Mouse (Mus musculus): Measurements from ENCODE around the gene Cpsf3. TPM values are rescaled to one million over a fixed set of nuclear protein-coding genes. Genes with fewer than 3 reads are reported as not detected.
A peak's percentile ranks its signal among the peaks of the same experiment; 100 is the strongest.

Cpsf3 gene
- polyA plus RNA-seq, 1 experiment from 2014 or later, result 106 TPM

DNA sequence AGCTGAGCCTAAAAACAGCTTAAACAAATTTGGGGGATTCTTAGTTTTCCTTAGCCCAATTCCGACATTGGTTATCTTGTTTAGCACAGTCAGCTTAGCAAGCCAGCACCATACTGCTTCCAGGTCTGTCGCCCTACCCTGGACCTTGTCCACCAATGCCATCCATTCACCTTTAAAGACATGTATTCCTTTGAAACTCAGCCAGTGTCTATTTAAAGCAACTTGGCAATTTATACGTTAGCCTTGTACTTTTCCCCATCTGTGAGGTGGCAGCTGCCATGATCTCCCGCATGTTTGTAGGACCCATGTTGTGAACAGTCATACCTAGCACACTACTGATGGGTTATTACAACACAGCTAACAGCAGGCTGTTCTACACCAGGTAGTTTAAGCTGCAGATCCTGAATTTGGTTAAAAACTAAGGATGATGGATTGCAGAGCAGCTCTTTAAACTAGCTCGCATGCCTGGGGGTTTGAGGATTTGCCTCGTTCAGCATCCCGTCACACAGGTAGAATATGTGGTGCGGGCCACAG lies 17.0 kb upstream of the Cpsf3 start:
- Histone ChIP-seq H3K4me3 (no peak overlapping the region), H3K9me3 (no peaks in the 10 kb centered on the region), H3K36me3 (peaks cover 79% of the 10 kb centered on the region), H3K4me1 (peaks cover 6% of the 10 kb centered on the region; the same call in 1 of the 2 replicates), H3K27me3 (ENCODE audit: insufficient read depth, poor library complexity, severe bottlenecking) (no peaks in the 10 kb centered on the region), H3K27ac (no peak overlapping the region)
- WGBS, result 90% methylated on average over 8 of the region's 8 CpGs
- no peak for DNase-seq (ENCODE audit: low spot score)

- Histone ChIP-seq H3K4me1 (no peaks in the 10 kb centered on the region), H3K27ac (no peak overlapping the region), H3K36me3 (peaks cover 46% of the 10 kb centered on the region), H3K27me3 (ENCODE audit: insufficient read depth, poor library complexity, severe bottlenecking) (no peaks in the 10 kb centered on the region), H3K4me3 (no peak overlapping the region), H3K9me3 (no peaks in the 10 kb centered on the region)
- no peak for DNase-seq (ENCODE audit: low spot score)
- 72% methylated on average over 7 of the region's 7 CpGs for WGBS
Observed at GRCm38 (mm10) chr12:21274446-21274845, 10.7 kb upstream of the Cpsf3 start.

DNA sequence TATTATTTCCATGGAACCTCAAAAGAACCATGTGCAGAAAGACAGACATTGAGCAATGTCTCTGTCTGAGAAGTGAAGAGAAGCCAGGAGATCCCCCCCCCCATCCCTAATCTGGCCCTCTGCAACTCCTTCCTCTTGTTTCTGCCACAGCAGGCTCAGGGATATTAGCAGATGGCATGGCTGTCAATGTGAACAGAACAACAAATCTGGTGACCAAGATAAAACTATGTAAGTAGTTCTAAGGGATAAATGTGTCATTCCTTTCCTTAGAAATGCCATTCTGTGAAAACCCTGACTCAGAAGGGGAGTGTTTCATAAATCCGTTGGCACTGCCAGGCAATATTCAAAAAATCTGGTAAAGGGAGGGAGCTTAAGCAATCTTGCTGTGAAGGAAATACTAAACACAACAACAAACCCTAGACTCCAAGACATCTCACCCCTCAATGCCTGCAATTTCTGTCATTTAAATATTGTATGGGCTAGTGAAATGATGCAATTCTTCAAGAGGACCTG lies 7.8 kb upstream of the Cpsf3 start:
- WGBS, result 78% methylated on average over 1 of the region's 1 CpGs
- no peaks in the 10 kb centered on the region for H3K4me1 ChIP-seq
- H3K27me3 ChIP-seq (ENCODE audit: insufficient read depth, poor library complexity, severe bottlenecking), result no peaks in the 10 kb centered on the region
- H3K27ac ChIP-seq, result no peak overlapping the region
- peaks cover 19% of the 10 kb centered on the region; the same call in 1 of the 2 replicates for H3K36me3 ChIP-seq
- no peak for DNase-seq (ENCODE audit: low spot score)
- H3K9me3 ChIP-seq, result no peaks in the 10 kb centered on the region
- no peak overlapping the region for H3K4me3 ChIP-seq

DNA sequence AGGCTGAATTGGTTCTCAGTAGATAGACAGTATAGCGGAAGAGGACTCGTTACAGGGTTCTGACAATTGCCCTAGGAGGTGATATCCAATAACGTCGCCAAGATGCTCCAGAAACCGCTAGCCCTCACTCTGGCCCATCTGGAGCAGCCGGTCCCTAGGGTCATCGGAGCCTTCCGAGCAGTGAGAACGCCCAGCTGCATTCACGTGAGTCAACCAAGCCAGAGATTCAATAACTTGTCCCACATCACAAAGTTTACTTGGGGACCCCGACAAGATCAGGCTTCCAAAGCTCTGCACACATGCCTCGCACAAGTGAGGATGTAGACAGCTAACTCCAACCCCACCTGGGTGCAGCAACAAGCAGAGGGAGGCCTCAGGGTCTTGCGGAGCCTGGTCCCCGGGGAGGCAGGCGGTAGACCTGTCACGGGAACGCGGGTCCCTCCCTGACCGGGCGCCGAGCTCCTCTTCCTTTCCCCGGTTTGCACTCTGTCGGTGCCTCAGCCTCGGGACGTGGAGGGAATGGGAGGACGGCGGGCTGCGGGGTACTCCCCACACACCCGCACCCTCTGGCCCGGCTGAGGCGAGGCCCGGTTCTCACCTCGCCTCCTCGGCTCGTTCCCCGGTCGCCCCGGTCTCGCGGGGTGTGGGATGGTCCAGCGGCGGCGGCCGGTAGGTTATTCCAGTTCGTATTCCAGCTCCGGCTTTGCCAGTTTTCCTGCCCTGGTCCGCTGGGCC lies 484 bp downstream of the Cpsf3 start:
- WGBS, result 1% methylated on average over 47 of the region's 47 CpGs
- Histone ChIP-seq H3K27me3 (ENCODE audit: insufficient read depth, poor library complexity, severe bottlenecking) (no peaks in the 10 kb centered on the region), H3K4me1 (peaks cover 8% of the 10 kb centered on the region; the same call in 1 of the 2 replicates), H3K36me3 (peaks cover 9% of the 10 kb centered on the region), H3K9me3 (no peaks in the 10 kb centered on the region), H3K27ac (peak overlapping the region; percentile 92), H3K4me3 (peak overlapping the region; percentile 82)
- DNase-seq (ENCODE audit: low spot score), result no peak

DNA sequence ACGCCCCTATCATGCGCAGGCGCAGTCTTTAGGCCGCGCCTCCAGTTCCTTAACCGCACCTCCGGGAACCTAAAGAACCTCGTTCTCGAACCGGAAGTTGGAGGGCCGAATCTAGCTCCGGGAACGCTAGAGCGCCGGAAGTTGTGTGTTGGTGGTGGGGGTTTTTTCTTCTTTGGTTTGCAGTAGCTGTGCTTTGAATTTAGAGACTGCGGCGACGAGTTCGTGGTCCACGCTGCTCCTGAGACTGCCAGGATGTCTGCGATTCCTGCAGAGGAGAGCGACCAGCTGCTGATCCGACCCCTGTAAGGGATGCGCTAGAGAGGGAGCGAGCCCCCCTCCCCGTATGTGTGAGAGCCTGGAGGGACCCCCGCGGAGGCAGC lies 1.0 kb downstream of the Cpsf3 start, which contains the start of gene Itgb1bp1:
Gene Itgb1bp1 (minus strand): TSS at position 42 of the 380 bp plus-strand sequence.
- H3K9me3 ChIP-seq, result no peaks in the 10 kb centered on the region
- WGBS, result under 1% methylated on average over 28 of the region's 28 CpGs
- peak within 1 kb of the TSS; percentile 92 for H3K27ac ChIP-seq
- peak; percentile 98 for DNase-seq (ENCODE audit: low spot score)
- no peaks in the 10 kb centered on the region for H3K27me3 ChIP-seq (ENCODE audit: insufficient read depth, poor library complexity, severe bottlenecking)
- peaks cover 8% of the 10 kb centered on the region; the same call in 1 of the 2 replicates for H3K4me1 ChIP-seq
- H3K4me3 ChIP-seq, result peak within 1 kb of the TSS; percentile 82
- H3K36me3 ChIP-seq, result peaks cover 13% of the 10 kb centered on the region

- H3K27ac ChIP-seq, result peak overlapping the region; percentile 92
Observed at GRCm38 (mm10) chr12:21286712-21287650, 1.8 kb downstream of the Cpsf3 start.

GRCm38 (mm10) chr12:21288716-21289395 lies 3.7 kb downstream of the Cpsf3 start:
- 85% methylated on average over 3 of the region's 3 CpGs for WGBS

More at GRCm38 (mm10) chr12:21286712-21287650, 1.8 kb downstream of the Cpsf3 start:
- H3K4me1 ChIP-seq, result peaks cover 8% of the 10 kb centered on the region; the same call in 1 of the 2 replicates
- no peaks in the 10 kb centered on the region for H3K9me3 ChIP-seq
- peak overlapping the region; percentile 82 for H3K4me3 ChIP-seq
- no peak for DNase-seq (ENCODE audit: low spot score)
- peaks cover 20% of the 10 kb centered on the region for H3K36me3 ChIP-seq
- 35% methylated on average over 18 of the region's 18 CpGs for WGBS
- no peaks in the 10 kb centered on the region for H3K27me3 ChIP-seq (ENCODE audit: insufficient read depth, poor library complexity, severe bottlenecking)

GRCm38 (mm10) chr12:21289651-21290050 lies 4.5 kb downstream of the Cpsf3 start:
- Histone ChIP-seq H3K27ac (no peak overlapping the region), H3K9me3 (no peaks in the 10 kb centered on the region), H3K4me1 (peaks cover 8% of the 10 kb centered on the region; the same call in 1 of the 2 replicates), H3K4me3 (no peak overlapping the region), H3K36me3 (peaks cover 47% of the 10 kb centered on the region), H3K27me3 (ENCODE audit: insufficient read depth, poor library complexity, severe bottlenecking) (no peaks in the 10 kb centered on the region)
- no peak for DNase-seq (ENCODE audit: low spot score)
- 85% methylated on average over 6 of the region's 6 CpGs for WGBS

More at GRCm38 (mm10) chr12:21288716-21289395, 3.7 kb downstream of the Cpsf3 start:
- peaks cover 39% of the 10 kb centered on the region for H3K36me3 ChIP-seq
- no peak overlapping the region for H3K4me3 ChIP-seq
- DNase-seq (ENCODE audit: low spot score), result no peak
- H3K9me3 ChIP-seq, result no peaks in the 10 kb centered on the region
- H3K27ac ChIP-seq, result no peak overlapping the region
- no peaks in the 10 kb centered on the region for H3K27me3 ChIP-seq (ENCODE audit: insufficient read depth, poor library complexity, severe bottlenecking)
- peaks cover 8% of the 10 kb centered on the region; the same call in 1 of the 2 replicates for H3K4me1 ChIP-seq

DNA sequence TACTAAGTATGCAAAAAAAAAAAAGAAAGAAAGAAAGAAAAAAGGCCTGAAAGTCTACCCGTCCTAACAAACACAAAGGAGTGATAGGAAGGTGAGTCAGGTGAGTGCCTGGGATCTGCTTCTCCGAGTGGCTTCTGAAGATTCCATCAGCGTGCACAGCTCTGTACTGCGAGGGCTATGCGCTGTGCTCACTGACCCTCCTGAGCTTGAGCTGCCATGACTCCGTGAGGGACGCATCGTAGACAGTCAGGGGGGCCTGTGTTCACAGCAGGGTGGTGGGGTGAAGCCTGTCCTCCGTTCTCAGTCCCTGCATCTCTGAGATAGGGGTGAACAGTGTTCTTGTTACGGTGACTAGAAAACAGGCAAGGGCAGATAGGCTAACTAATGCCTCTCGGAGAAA lies 13.7 kb downstream of the Cpsf3 start:
- WGBS, result 92% methylated on average over 11 of the region's 11 CpGs
- DNase-seq (ENCODE audit: low spot score), result no peak
- Histone ChIP-seq H3K27me3 (ENCODE audit: insufficient read depth, poor library complexity, severe bottlenecking) (no peaks in the 10 kb centered on the region), H3K36me3 (peaks cover 93% of the 10 kb centered on the region), H3K9me3 (no peaks in the 10 kb centered on the region), H3K27ac (no peak overlapping the region), H3K4me1 (no peaks in the 10 kb centered on the region), H3K4me3 (no peak overlapping the region)

GRCm38 (mm10) chr12:21301324-21301723 lies 16.1 kb downstream of the Cpsf3 start:
- H3K36me3 ChIP-seq, result peaks cover 92% of the 10 kb centered on the region

GRCm38 (mm10) chr12:21301932-21302331 lies 16.7 kb downstream of the Cpsf3 start:
- Histone ChIP-seq H3K27ac (no peak overlapping the region), H3K27me3 (ENCODE audit: insufficient read depth, poor library complexity, severe bottlenecking) (no peaks in the 10 kb centered on the region), H3K9me3 (no peaks in the 10 kb centered on the region), H3K4me1 (no peaks in the 10 kb centered on the region), H3K4me3 (no peak overlapping the region), H3K36me3 (peaks cover 92% of the 10 kb centered on the region)
- no peak for DNase-seq (ENCODE audit: low spot score)
- whole genome bisulfite sequencing, result 87% methylated on average over 8 of the region's 8 CpGs

More at GRCm38 (mm10) chr12:21301324-21301723, 16.1 kb downstream of the Cpsf3 start:
- no peaks in the 10 kb centered on the region for H3K9me3 ChIP-seq
- H3K4me1 ChIP-seq, result no peaks in the 10 kb centered on the region
- no peak overlapping the region for H3K27ac ChIP-seq
- H3K27me3 ChIP-seq (ENCODE audit: insufficient read depth, poor library complexity, severe bottlenecking), result no peaks in the 10 kb centered on the region
- no peak for DNase-seq (ENCODE audit: low spot score)
- no peak overlapping the region for H3K4me3 ChIP-seq
- 80% methylated on average over 7 of the region's 7 CpGs for WGBS

DNA sequence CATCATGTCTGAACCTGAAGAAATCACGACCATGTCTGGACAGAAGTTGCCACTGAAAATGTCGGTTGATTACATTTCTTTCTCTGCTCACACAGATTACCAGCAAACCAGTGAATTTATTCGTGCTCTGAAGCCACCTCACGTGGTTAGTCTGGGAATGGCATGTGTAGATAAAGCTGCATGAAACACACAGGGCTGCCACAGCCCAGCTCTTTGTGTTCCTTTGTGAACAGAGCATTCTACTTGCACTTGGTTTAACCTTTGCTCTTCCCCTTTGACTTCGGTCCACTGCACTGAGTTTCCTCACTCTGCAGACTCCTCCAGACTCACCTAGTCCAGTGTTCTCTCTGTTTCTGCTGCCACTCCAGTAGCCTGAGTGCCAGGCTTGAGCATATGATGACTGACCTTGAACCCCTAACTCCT lies 17.2 kb downstream of the Cpsf3 start:
- DNase-seq (ENCODE audit: low spot score), result no peak
- peaks cover 90% of the 10 kb centered on the region for H3K36me3 ChIP-seq
- no peaks in the 10 kb centered on the region for H3K9me3 ChIP-seq
- no peak overlapping the region for H3K4me3 ChIP-seq
- WGBS, result 82% methylated on average over 5 of the region's 5 CpGs
- no peaks in the 10 kb centered on the region for H3K27me3 ChIP-seq (ENCODE audit: insufficient read depth, poor library complexity, severe bottlenecking)
- no peaks in the 10 kb centered on the region for H3K4me1 ChIP-seq
- H3K27ac ChIP-seq, result no peak overlapping the region
